Mouse (Mus musculus) neural tube, embryonic 11.5 days (tissue): ENCODE measurements around the gene Nog. TPM values are rescaled to one million over a fixed set of nuclear protein-coding genes. Genes with fewer than 3 reads are reported as not detected.

ENCODE experiments used
- ATAC-seq: fragments of 200-750 bp; cut with Nextera tagmentation; 2 replicates; pipeline ENCODE4 v1.8.0; 2017; ENCODE audit warnings: moderate number of reproducible peaks, mild to moderate bottlenecking, moderate TSS enrichment, moderate library complexity; ENCODE audit not compliant: insufficient read depth, low FRiP score, low TSS enrichment
- DNase-seq: peaks from one replicate; pipeline ENCODE4 v3.0.0-alpha.2; 2015; ENCODE audit warnings: low spot score
- H3K27ac ChIP-seq: fragments of 300-500 bp; sonication (generic); 2 replicates; pipeline ENCODE4 v1.5.1; 2014; ENCODE audit warnings: low read depth, mild to moderate bottlenecking, low read length
- H3K27me3 ChIP-seq: fragments of 300-500 bp; sonication (generic); 2 replicates; pipeline ENCODE4 v1.6.1; 2014; ENCODE audit warnings: mild to moderate bottlenecking, low read length, mixed read lengths; ENCODE audit not compliant: control insufficient read depth, insufficient read depth
- H3K36me3 ChIP-seq: fragments of 300-500 bp; sonication (generic); 2 replicates; pipeline ENCODE4 v1.6.1; 2014; ENCODE audit warnings: mild to moderate bottlenecking, low read length, moderate library complexity, mixed read lengths; ENCODE audit not compliant: control insufficient read depth, insufficient read depth
- H3K4me1 ChIP-seq: fragments of 300-500 bp; sonication (generic); 2 replicates; pipeline ENCODE4 v1.6.1; 2014; ENCODE audit warnings: low read length, mixed read lengths; ENCODE audit not compliant: control insufficient read depth, insufficient read depth
- H3K4me2 ChIP-seq: fragments of 300-500 bp; sonication (generic); 2 replicates; pipeline ENCODE4 v1.6.1; 2014; ENCODE audit warnings: low read depth, mild to moderate bottlenecking, moderate library complexity
- H3K4me3 ChIP-seq: fragments of 300-500 bp; sonication (generic); 2 replicates; pipeline ENCODE4 v1.5.1; 2014; ENCODE audit warnings: low read depth, low read length
- H3K9ac ChIP-seq: fragments of 300-500 bp; sonication (generic); 2 replicates; pipeline ENCODE4 v1.6.1; 2014; ENCODE audit warnings: mild to moderate bottlenecking, low read length
- H3K9me3 ChIP-seq: fragments of 300-500 bp; sonication (generic); 2 replicates; pipeline ENCODE4 v1.6.1; 2016; ENCODE audit warnings: low read length; ENCODE audit not compliant: control insufficient read depth
- WGBS: fragments of 180-500 bp; shearing (Covaris S2); extraction: QIAGEN DNeasy Blood & Tissue Kit; methylation state at CpG from one replicate; pipeline ENCODE4 v1.1.7; 2014; 5-methylcytosine and 5-hydroxymethylcytosine counted together
- polyA plus RNA-seq: library from polyadenylated mRNA; unstranded; fragments of >200 nt; fragmentation: Nextera tagmentation; extraction: Ambion mirVana; gene quantifications from 2 replicates; pipeline ENCODE4 v1.2.1, GENCODE M21; 2014

Nog gene
- polyA plus RNA-seq, 1 experiment from 2014 or later: 2.9 TPM

- H3K9ac ChIP-seq: no peak overlapping the region
- no peaks in the 10 kb centered on the region for H3K4me1 ChIP-seq
- H3K27ac ChIP-seq: no peak overlapping the region
- no peaks in the 10 kb centered on the region for H3K36me3 ChIP-seq
- WGBS: 92% methylated on average over 13 of the region's 13 CpGs
- no peak overlapping the region for H3K4me3 ChIP-seq
- DNase-seq (no peak), ATAC-seq (no peak)
- H3K27me3 ChIP-seq: no peaks in the 10 kb centered on the region
- no peak overlapping the region for H3K4me2 ChIP-seq
- H3K9me3 ChIP-seq: no peaks in the 10 kb centered on the region
Measured at GRCm38 (mm10) chr11:89253973-89254372, 48.2 kb downstream of the Nog start.

Other genes with a start within 250 kb of the Nog start
- gene Dgke, start 235.5 kb downstream of the Nog start, polyA plus RNA-seq: 6.6 and 6.9 TPM in 2 replicates
- not detected in 2 replicates for gene Gm525, start 228.5 kb downstream of the Nog start, polyA plus RNA-seq